Mouse (Mus musculus) left cerebral cortex, adult 6 months (tissue): ENCODE measurements around the gene Plvap. TPM values are rescaled to one million over a fixed set of nuclear protein-coding genes. Genes with fewer than 3 reads are reported as not detected.

Experiments
- long read RNA-seq, 2 experiments: library from polyadenylated mRNA; unstranded; transcript quantifications; one replicate each; pipeline ENCODE4 v2.0.0; 2019 to 2020
- polyA plus RNA-seq: library from polyadenylated mRNA; unstranded; fragments of <200 nt; fragmentation: Nextera tagmentation; gene quantifications from 2 replicates; pipeline ENCODE4 v1.2.3, GENCODE M21; 2021

The Plvap gene
- 6.2 and 10.7 TPM in 2 replicates for polyA plus RNA-seq
- long read RNA-seq, experiment 1, partial matches to known transcripts: 6 of 8 reads
- long read RNA-seq, experiment 1, other reads (novel, unspliced or antisense): 1 of 8 reads
- long read RNA-seq, experiment 2, partial matches to known transcripts: 24 of 24 reads
- long read RNA-seq, experiment 2, other reads (novel, unspliced or antisense): 0 of 24 reads

GRCm38 (mm10) chr8:71511644-71512043 lies at the start of gene Plvap:
Gene Plvap (minus strand): TSS chr8:71511752.

GRCm38 (mm10) chr8:71558071-71558957 lies 46.8 kb upstream of the Plvap start, which contains the start of gene Tmem221:
Gene Tmem221 (minus strand): TSS chr8:71558871.

GRCm38 (mm10) chr8:71542632-71543343 lies 31.2 kb upstream of the Plvap start, which contains the start of gene Mvb12a:
Gene Mvb12a (plus strand): TSS chr8:71542922.

DNA sequence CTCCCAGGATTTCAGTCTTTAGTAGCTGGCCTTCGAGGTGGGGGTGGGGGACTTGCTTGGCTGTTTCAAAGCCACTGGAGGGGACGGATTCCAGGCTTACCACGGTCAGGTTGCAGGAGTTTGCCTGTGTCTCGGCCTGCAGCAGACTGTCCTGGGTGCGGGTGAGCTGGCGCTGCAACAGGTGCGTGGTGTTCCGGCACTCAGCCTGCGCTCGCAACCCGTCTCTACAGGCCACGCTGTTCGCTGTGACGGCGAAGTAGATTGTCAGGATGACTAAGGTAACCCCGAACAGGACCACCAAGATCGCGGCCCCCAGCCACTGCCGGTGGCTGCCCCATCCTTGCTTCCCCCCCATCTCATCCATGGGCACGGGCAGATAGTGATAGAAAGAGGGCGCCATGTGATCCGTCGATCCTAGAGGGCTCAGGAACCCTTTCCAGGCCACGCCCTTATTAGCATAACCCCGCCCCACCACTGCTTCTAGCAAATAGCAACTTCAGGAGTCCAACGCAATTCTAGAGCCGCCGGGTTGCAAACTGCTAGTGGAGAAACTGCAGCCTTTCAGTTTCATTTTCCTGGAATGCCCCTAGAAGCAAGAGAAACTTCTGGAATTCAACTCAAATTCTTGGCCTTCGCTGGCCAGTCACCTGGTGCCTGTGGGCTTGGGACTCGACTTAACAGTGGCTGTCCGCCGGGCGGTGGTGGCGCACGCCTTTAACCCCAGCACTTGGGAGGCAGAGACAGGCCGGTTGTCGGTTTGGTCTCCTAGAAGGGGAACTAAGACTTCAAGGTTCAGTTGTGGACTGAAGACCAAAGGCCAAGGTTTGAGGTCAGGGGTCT lies 25.7 kb upstream of the Plvap start, which contains the start of gene Bst2:
Bst2 (minus strand) TSS at position 429 of the 840 bp plus-strand sequence.

DNA sequence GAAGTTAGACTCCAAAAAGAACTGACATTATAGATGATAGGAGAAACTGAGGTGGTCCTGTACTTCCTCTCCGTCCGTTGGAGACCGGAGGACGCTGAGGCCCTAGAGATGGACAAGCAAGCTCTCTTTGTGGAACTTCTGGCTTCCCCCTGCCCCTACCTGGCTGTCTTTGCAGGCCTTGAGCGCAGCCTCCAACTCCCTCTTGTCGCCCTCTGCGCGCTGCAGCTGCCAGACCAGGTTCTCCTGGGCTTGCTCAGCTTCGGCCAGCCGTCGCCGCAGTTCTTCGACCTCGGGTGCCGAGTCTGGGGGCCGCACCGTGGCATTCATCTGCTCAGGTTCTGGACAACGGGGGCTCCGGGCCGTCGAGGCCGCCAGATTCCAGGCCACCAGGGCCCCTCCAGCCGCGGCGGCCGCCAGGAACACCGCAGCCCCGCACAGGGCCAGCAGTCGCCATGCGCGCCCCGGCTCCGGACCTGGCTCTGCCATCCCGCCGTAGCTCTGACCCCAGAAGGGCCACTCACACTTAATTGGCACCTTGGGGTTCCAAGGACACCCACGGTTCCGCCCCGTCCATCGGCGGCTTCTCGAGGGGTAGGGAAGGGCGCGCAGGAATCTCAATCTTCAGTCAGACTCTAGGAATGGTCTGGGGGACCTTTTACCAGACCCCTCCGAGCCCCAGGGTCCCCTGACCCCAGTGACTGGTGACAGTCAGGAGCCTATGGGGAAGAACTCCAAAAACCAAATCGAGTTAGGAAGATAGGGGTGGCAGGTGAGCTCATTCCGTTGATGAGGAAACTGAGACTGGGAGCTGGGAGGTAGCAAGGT lies 13.9 kb upstream of the Plvap start, which contains the start of gene Ccdc194:
Ccdc194 (minus strand) TSS at position 486 of the 825 bp plus-strand sequence.

GRCm38 (mm10) chr8:71487691-71488445 lies 23.7 kb downstream of the Plvap start, which contains the start of gene Gtpbp3:
Gene Gtpbp3 (plus strand): TSS chr8:71488103.

DNA sequence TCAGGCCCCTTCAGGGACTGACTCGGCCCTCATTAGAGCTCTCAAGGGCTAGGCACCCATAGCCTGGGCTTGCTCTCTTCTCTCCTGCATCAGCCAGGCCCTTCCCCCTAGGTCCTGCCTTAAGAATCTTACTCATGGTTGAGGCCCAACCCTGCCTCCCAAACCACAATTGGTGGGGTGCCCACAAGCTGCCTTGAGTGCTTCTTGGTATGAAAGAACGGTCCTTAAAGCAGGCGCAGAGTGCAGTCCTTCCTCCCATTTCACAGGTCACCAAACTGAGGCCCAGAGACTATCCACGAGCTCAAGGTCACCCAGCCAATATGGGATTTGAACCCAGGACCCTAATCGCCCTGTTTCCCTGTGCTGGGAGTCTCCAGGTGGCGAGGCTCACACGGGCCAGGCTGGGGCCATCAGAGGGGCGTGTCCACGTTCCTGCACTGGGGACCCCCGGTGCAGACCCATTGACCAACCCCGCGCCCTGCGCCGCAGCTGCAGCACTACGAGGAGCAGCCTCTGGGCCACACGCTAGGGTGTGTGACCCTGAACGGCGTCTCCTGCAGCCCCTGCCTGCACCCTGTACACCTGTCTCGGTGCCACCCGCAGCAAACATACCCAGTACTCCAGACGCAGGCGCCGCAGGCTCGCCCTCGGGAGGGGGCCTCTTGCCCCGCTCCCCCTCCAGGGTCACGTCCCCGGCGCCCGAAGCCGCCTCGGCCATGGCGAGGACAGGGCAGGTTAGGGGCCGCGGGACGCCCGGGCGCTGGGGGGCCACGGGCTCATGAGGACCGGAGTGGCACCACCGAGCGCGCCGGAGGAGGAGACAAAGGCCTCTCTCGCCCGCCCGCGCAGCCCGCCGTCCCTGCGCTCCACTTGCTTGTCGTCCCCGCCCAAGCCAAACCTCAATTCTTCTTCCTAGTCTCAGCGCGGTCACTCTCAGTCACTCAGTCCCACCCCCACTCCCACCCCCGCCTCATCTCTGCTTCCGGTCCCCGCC lies 26.1 kb downstream of the Plvap start, which contains the start of gene Ano8:
Ano8 (minus strand) TSS at position 822 of the 994 bp plus-strand sequence.

DNA sequence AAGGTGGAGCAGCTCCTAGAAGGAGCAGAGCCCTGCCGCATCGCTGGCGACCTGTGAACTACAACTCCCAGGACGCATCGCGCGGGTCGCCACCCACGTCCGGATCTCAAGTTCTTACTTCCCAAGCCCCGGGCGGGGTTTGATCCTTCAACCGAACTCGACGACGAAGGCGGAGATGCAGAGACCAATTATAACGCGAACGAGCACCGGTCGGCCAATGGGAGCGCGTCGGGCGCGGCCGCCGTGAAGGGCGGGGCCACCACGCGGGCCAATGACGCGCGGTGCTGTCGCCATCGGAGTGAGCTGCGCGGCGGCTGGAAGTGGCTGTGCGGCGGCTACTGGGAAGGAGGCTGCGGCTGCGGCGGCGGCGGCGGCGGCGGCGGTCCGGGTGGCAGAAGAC lies 42.6 kb downstream of the Plvap start, which contains the start of gene Dda1:
Dda1 (plus strand) TSS at position 284 of the 400 bp plus-strand sequence.

DNA sequence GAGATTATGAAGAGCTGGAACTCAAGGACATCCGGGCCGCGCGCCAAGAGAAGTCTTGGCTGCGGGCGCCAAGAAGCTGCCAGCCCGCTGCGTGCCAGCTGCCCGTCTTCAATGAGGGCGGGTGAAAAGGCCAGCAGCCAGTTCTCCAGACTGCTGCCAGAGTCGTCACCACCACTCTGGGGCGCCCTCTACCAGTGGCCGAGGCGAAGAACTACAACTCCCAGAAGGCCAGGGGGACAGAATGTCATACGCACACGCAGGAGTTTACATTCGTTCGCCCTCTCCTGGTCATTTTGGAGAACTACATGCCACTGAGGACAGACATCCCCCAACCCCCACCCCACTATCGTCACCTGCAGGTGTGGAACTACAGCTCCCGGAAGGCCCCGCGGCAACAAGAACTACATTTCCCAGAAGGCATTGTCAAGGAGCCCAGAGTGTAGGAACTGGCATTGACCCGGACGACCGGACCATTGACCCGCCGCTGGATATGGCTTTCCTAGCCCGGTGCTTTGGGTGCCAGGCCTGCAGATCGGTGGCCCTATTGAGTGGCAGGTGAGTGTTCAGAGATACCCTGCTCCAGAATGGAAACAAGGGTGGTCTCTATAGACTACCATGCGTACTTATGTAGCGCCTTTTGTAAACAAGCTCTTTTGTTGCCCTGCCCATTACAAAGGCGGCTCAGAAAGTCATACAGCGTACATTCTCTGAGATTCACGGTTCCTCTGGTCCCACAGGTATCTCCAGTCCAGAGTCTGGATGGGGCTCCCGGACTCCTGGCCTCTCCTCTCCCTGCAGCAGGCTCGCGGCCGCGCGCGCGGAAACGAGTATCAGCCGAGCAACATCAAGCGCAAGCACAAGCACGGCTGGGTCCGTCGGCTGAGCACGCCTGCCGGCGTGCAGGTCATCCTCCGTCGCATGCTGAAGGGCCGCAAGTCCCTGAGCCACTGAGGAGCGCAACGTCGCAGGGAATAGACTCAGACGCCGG lies 46.7 kb downstream of the Plvap start, which contains the start of gene Mrpl34:
Mrpl34 (plus strand) TSS at position 447 of the 988 bp plus-strand sequence.

DNA sequence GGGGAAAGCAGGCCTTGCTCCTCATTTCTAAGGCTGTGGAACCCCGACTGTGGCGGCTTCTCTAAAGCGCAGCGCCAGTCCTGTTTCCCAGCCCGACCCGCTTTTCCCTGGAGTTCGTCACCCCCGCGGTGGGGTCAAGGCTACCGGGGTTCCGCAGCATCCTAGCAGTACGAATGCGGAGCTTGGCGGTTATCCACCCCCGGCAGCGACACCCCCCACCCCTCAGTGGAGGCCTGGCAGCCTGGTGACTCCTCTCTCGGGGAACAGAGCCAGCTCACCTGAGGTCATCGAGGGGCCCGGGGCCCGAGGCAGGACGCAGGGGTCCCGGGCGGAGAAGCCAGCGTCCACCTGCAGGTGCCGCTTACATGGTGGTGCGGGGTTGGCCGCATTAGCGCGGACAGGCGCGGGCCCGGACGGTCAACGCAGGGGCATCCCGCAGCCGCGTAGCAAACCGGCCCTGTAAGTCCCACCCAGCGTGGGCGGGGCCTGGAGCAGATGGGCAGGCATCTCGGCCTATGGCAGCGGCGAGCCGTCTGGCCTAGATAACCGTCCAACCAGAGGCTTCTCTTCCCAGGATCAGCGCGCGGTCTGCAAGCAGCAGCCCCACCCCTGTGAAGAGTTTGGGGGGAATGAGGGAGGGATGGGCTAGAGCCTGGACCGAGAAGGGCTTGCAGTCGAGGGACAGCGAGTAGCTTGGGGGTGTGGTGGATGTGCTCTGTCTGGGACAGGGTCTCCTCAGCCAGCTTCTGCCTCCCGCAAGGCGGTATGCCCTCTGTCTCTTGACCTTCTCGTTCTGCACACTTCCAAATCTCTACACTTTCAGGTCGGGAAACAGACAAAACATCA lies 48.1 kb downstream of the Plvap start, which contains the start of gene Abhd8:
Abhd8 (minus strand) TSS at position 468 of the 846 bp plus-strand sequence.

Other genes with a start within 250 kb of the Plvap start
- gene Myo9b, start 239.0 kb downstream of the Plvap start, polyA plus RNA-seq: 1.1 and 1.9 TPM in 2 replicates
- 11.5 and 12.2 TPM in 2 replicates for gene Haus8, start 238.8 kb downstream of the Plvap start, polyA plus RNA-seq
- gene Use1, start 144.9 kb downstream of the Plvap start, polyA plus RNA-seq: 169 and 227 TPM in 2 replicates
- gene Ocel1, start 140.5 kb downstream of the Plvap start, polyA plus RNA-seq: 7.5 and 8.3 TPM in 2 replicates
- 7.4 and 23.6 TPM in 2 replicates for gene Nr2f6, start 129.8 kb downstream of the Plvap start, polyA plus RNA-seq
- gene Ushbp1, start 116.0 kb downstream of the Plvap start, polyA plus RNA-seq: 1.5 and 2.1 TPM in 2 replicates
- gene Babam1, start 114.9 kb downstream of the Plvap start, polyA plus RNA-seq: 94.9 and 99.9 TPM in 2 replicates
- gene Ankle1, start 105.7 kb downstream of the Plvap start, polyA plus RNA-seq: not detected in 2 replicates
- gene Abhd8, start 48.1 kb downstream of the Plvap start, polyA plus RNA-seq: 416 and 457 TPM in 2 replicates
- 139 and 150 TPM in 2 replicates for gene Mrpl34, start 46.8 kb downstream of the Plvap start, polyA plus RNA-seq
- gene Dda1, start 42.6 kb downstream of the Plvap start, polyA plus RNA-seq: 125 and 142 TPM in 2 replicates
- gene Ano8, start 25.8 kb downstream of the Plvap start, polyA plus RNA-seq: 0.43 and 3.1 TPM in 2 replicates
- gene Gtpbp3, start 23.6 kb downstream of the Plvap start, polyA plus RNA-seq: 9.0 and 11.7 TPM in 2 replicates
- gene Ccdc194, start 14.0 kb upstream of the Plvap start, polyA plus RNA-seq: not detected in 2 replicates
- 6.3 and 12.5 TPM in 2 replicates for gene Bst2, start 25.7 kb upstream of the Plvap start, polyA plus RNA-seq
- 51.4 and 59.6 TPM in 2 replicates for gene Mvb12a, start 31.2 kb upstream of the Plvap start, polyA plus RNA-seq
- gene Tmem221, start 47.1 kb upstream of the Plvap start, polyA plus RNA-seq: 0.18 and 0.21 TPM in 2 replicates
- 0.13 and 0.15 TPM in 2 replicates for gene Nxnl1, start 54.8 kb upstream of the Plvap start, polyA plus RNA-seq
- 64.9 and 88.1 TPM in 2 replicates for gene Slc27a1, start 57.1 kb upstream of the Plvap start, polyA plus RNA-seq
- gene Pgls, start 80.4 kb upstream of the Plvap start, polyA plus RNA-seq: 102 and 107 TPM in 2 replicates
- 1.7 TPM in 2 replicates for gene Fam129c, start 85.9 kb upstream of the Plvap start, polyA plus RNA-seq
- gene Colgalt1, start 99.2 kb upstream of the Plvap start, polyA plus RNA-seq: 15.6 and 20.1 TPM in 2 replicates
- 15.5 and 16.7 TPM in 2 replicates for gene Unc13a, start 160.0 kb upstream of the Plvap start, polyA plus RNA-seq
- gene Jak3, start 164.5 kb upstream of the Plvap start, polyA plus RNA-seq: 1.5 and 1.7 TPM in 2 replicates
- 0.67 TPM in 1 of 2 replicates, not detected in the other for gene Insl3, start 177.5 kb upstream of the Plvap start, polyA plus RNA-seq
- gene B3gnt3, start 190.0 kb upstream of the Plvap start, polyA plus RNA-seq: 0.43 and 0.51 TPM in 2 replicates
- 27.1 and 46.0 TPM in 2 replicates for gene Fcho1, start 214.0 kb upstream of the Plvap start, polyA plus RNA-seq